Mouse (Mus musculus) frontal cortex, postnatal 14 days (tissue): Measurements from ENCODE around the gene Cd83.
A peak's percentile ranks its signal among the peaks of the same experiment; 100 is the strongest.

ENCODE experiments used
- DNase-seq, 2 experiments: peaks; one replicate each; pipeline ENCODE4 v3.0.0; 2022; ENCODE audit warnings: low spot score in 2 of 2

The Cd83 gene

DNA sequence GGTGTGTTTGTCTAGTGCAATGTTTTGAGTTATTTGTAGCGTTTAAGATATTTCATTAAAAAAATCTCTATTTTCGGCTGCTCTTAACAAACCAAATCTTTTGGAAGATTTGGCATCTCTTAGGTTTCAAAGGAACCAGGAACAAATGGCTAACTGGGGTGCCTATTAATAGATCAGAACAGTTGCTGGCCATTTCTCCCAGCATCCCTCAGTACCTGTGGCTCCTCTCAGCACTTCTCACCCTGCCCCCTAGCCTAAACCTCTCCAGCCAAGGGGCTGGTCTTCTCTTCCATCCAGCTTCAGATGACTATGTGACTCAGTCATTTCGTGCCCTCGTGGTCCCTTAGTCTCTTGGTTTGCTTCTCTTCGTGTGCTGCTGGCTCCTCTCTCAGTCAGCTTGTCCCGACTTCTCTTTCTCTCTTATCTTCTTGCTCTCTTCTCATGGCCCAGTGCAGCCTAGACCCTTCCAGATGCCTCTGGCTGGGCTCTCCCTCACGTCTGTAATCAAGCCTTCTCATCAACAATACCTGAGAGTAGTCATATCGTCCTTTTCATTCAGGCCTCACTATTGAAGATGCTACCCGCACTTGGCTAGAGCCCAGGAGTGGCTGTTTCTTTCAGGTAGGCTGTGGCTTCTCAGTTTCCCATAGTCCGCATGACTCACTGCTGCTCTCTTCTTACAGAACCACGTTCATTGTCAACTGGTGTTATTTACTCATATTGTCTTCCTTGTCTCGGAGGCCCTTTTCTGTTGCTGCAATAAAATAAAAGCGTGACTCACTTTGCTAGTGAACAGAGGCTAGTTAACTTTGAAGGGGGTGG is 9.8 kb upstream of the Cd83 start:
- no peak for DNase-seq

DNA sequence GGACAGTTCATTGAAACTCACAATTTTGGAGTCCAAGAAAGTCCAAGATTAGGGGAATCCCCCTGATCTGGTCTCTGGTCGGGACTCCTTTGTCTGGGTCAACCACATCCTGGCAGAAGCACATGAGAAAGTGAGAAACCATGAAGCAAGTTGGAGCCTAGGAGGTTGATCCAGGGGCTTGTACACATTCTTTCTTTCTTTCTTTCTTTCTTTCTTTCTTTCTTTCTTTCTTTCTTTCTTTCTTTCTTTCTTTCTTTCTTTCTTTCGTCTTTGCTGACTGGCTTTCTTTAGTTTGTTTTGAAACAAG is 9.2 kb upstream of the Cd83 start:
- DNase-seq, result no peak

DNA sequence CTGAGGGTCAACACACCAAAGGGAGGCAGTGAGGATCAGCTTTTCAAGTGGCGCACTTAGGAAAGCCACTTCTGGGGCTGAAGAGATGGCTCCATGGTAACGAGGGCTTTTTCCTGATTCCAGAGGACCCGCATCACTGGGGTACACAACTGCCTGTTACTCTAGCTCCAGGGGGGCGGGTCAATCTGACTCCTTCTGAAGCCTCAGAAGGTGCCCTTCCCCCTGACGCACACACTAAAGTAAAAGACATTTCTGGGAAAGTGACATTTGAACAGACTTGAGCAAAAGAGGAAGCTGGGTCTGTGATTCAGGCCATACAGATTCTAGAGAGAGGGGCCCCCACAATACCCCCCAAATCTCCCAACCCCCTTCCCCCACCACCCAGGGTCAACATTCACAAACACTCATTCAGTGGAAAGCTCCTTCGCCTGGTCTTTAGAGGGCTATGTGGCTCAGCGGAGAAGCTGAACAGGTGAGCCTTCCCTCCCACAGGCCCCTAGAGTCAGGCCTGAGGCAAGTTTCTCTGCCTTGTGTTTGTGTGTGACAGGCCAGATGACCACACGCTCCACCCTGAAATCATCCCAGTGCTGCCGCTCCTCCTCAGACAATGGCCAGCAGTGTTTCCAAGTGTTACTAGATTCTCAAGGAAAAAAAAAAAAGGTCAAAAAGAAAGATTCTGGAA is 7.1 kb upstream of the Cd83 start:
- no peak for DNase-seq

DNA sequence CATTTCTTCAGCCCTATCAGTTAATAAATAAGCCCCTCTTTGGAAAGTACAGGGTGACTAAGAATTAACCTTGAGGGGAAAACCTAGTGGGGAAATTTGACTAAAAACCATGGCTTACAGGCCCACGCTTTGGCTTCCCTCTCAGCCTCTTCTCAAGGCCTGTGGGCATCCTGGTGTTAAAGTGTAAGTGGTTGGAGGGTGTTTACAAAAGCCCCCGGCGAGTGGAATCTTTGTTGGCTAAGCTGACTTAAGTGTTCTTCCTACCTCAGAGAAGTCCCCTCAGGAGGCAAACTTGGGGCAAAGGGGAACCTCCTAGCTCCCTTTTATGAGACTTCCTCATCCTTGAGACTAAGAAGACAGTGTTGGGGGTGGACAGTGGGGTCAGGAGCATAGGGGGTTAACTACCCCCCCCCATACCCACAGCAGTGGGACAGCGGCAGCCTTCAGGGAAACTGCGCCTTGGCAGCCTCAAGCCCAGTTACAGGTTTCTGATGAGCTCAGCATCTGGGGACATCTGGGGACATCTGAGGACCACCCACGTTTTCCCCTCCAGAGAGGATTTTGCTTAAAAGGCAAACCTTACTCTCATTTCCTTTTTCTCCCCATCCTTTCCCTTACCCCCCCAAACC is 6.4 kb upstream of the Cd83 start:
- no peak for DNase-seq

DNA sequence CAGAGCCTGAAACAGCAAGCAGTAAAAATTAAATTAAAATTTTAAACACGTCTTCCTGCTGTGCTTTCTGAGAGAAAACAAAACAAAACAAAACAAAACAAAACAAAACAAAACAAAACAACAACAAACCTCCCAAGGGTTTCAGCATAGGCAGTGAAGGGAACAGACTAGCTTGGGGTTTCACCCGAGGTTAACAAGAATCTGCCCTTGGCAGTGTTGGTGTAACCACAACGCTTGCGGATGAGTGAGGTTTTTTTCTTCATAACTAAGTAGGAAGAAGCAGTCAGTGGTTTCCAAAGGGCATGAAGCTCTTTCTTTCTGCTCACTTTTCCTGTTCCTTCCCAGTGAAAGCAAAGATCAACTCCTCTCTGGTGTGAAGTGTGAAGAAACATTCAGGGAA is 5.6 kb upstream of the Cd83 start:
- no peak for DNase-seq

DNA sequence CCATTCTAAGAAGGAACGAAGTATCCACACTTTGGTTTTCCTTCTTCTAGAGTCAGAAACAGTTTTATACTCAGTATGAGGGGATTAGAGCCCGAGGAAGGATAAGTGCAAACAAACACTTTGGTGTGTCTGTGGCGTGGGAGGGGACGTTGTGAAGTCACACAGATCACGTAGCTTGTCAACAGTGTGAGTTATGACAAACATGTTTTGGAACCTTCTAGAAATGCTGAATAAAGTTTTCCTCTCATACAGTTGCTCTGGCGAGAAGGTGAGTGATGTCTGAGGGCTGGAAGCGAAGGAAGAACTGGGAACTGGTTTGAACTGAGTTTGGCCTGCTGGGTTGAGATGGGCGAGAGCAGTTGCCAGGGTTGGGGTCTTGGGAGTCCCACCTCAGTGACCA is 4.5 kb upstream of the Cd83 start:
- no peak for DNase-seq

DNA sequence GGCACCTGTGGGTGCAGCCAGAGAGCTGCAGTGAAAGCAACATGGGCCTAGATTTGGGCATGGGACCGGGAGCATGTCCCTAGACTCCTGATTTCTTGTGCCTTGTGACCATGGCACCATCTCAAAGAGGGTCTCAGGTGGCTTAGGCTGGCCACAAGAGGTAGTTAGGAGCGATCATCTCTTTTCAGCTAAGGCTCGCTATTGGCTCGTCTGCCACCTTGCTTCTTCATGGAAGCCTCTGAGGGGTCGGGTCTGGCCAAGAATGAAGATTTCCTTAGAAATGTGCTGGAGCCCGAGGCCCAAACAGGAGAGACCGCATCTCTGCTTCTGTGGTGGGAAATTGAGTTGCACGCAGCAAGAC is 1.1 kb downstream of the Cd83 start:
- DNase-seq, result no peak

DNA sequence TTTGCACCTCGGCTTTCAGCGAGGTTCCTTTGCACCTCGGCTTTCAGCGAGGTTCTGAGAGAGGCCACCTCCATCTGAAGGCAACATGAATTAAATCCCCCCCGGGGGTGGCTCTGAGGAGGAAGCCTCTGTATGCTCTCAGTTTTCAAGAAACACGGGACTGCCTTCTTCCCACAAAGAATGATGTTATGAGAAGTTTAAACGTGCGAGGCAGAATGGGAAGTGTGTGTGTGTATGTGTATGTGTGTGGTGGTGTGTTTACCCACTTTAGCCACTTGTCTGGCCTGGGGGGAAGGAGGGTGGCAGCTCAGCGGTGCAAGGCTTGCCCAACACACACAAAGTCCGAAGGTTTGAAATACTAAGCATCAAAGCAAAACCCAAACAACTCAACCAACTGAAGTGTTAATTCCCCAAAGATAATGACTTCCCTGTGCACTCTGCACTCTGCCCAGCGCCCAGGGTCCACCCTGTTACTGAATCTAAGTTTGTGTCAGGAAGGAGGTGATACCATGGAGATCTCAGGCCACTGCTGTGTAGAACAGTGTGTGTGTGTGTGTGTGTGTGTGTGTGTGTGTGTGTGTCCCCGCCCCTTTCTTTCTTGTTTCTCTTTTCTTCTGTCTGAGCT is 1.7 kb downstream of the Cd83 start:
- DNase-seq, result no peak

DNA sequence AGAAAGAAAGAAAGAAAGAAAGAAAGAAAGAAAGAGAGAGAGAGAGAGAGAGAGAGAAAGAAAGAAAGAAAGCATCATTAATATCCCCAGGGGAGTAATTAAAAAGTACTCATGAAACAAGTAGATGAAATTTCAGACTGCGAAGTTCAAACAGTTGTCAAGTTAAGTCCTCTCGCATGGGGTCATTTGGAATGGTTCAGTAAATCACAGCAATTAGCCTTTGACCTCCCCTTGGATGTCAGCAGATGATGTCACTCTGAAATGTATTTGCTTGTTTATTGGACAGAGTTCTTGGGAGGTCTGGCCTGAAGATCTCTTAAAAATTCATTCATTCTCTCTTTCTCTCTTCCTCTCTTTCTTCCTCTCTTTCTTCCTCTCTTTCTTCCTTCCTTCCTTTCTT is 2.7 kb downstream of the Cd83 start:
- no peak for DNase-seq

DNA sequence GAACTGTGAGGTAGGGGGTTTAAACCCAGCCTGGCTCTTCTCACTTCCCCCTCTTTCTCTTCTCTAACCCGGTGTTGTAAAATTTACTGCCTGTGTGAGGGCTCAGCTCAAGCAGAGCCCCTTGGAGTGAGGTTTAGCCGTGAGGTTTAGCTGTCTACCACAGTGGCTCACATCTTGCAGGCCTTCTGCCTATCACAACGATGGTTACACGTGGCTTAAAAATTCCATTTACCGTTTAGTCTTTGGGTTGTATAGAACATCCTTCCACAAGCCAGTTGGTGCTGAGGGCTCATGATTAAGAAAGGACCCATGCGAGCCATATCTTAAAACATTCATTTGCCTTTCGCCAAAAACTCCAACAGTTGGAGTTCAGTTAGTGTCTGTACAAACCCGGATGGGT is 3.5 kb downstream of the Cd83 start:
- no peak for DNase-seq

DNA sequence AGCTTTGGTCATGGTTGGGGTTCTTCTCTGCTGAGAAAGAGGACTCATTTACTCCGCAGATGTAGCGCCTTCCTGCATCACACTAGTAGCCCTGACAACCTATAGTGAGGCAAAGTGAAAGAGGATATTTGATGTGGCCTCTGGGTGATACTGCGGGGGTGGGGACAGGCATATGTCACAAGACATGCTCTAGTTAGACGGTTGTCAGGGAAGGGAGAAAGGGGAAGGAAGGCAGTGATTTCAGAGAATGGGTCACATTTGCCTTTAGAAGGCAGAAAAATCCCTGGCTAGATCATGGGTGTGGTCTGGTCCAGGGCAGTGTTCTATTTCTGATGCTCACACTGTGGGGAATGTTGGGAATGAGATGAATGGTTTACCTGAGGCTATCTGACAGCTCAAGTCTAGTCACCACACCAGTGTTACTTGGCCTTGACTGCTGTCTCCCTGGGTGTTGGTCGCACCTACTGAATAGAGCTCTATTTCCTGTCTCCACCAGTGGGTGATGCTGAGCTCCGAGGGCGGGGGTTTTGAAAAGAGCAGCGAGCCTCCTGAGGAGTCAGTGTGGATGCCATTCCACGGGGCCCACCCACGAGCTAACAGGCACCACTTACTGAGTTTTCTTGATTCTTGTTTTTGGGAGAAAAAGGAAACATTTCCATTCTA is 4.5 kb downstream of the Cd83 start:
- no peak for DNase-seq

DNA sequence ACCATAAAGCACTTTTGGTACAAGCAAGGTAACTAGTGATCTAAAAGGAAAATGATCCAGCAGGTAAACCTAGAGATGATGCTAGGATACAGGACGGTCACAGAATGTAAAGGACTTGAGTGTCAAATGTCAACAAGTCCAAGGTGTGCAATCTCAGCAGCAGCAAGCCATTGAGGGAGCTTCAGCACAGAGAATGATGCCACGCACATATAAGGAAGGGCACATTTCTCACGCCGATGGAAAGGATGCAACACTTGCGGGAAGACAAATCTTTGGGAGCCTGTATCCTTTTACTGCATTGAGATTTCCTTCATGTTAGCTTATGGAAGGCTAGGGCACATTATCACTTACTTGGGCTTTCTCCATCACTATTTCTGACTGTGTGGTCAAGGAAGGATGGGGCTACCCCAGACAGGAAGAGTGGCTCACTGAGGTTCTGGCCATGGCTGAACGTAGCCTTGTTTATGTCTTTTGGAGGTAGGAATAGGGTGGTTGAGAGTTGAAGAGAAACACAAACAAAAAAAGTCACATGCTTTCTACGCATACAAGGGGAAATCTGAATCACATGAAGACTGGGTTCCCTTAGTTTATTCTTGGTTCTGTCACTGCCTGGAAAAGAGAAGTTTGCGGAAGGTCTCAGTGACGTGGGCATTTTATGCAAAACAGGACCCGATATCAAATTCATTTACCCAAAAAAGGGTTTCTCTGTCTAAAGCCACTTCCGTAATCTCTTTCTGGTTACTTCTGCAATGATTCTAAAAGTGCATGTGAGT is 5.8 kb downstream of the Cd83 start:
- DNase-seq, result no peak

DNA sequence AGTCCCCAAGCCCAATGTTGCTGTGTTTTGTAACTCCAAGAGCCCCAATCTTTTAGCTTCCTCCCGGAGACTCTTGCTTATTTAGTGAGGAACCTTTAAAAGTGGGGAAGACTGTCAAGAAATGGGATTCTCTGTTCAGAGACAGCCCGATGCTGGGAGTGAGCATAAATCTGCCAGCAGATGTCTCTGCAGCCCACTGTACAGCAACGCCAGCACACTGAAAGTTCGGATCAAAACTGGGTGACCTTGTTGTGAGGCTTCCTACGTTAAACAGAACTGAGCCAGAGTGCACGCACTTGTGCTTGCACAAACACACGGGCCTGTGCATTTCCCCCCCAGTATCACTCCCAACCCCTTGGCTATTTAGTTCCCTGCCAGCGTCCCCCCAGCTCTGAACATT is 10.8 kb downstream of the Cd83 start:
- peak in 1 of 2 experiments; percentile 38 for DNase-seq

DNA sequence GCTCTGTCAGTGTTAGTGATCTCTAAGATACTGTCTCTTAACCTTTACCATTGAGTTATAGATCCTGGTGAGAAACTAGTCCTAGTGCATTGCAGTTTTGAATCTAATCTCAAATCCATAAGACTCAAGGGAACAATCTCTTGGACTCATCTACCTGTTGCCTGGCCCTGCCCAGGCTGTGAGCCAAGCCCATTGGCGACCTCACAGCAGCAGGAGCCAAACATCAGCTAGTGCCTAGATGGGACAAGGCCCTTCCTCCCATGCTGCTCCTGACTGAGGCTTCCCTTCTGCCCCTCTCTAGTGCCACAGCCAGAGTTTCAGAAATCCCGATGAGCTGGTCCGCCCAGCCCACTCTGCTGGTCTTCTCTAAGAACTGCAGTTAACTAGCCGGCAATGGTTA is 14.1 kb downstream of the Cd83 start:
- DNase-seq, result no peak

DNA sequence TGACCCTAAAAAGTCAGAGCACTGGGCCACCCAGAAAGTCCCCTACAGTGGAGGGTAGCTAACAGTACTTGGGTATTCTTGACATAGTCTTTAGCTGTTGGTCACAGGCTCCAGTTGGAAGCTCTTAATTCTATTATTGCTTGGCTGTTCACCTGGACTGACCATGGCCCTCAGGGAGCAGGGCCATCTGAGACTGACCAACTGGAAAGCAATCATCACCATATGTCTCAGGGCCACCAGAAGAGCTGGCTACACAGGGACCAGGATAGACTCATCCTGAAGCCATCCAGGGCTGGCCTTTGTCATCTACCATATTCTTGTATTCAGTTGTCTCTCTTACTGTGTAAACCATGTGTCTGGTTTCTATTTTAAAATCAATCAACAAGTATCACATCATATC is 15.6 kb downstream of the Cd83 start:
- DNase-seq, result no peak

DNA sequence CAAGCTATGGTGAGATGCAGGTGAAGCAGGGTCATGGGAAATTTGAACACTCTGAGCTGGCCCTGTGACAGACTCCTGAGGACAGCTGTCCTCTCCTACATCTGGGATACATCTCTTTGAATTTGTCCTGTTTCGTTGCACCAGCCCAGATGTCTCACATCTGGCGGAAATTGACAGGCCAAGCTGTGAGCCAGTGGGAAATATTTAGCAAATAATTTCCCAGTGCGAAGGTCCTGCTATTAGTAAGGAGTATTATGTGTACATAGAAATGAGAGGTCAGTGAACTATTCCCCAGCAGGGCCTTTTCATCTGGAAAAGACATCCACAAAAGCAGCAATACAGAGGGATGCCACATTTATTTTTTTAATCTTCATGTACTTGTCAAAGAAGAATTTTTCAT is 17.4 kb downstream of the Cd83 start:
- no peak for DNase-seq

DNA sequence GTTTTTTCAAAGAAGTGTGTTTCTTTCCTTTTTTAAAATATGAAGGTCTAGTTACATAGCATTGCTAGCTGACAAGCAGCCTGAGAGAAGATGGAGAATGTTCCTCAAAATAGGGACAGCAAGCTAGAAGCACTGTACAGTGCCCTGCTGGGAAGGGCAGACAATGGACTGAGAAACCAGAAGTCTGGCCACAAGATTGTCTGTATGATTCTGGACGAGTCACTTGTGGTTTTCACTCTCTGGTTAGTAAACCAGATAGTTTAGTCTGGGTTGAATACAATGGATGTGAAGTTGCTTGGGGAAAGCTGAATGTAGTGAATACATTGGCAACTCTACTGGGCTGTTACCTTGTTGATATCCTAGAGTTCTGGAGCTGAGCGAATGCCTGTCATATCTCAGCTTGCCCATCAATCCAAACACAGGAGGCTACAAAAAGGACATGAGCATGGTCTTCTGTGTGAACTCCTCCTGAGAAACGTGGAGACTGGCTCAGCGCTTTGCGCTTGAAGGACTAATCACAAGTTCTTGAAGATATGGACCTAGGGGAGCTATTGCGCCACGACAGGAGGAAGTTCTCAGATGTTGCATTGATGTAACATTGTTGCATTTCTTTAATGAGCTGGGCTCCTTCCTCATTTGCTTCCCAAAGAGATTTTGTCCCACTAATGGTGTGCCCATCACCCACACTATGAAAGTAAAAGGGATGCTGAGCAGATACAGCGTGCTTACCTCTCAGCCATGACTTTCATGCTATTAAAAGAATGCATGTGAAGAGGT is 18.0 kb downstream of the Cd83 start:
- DNase-seq, result no peak

DNA sequence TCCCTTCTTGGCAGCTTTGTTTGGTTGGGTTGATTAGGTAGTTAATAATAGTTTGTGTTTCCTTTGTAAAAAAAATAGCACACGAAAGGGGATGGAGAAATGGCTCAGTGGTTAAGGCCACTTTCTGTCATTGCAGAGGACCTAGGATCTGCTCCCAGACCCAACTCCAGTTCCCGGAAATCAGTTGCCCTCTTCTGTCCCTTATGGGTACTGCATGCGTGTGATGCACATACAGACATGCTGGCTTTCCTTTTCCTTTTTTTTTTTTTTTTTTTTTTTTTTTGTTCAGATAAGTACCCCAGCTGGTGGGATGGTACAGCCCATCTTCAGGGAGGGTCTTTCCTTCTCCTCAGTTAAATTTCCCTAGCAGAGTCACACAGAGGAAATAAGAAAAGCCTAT is 20.1 kb downstream of the Cd83 start:
- no peak for DNase-seq

DNA sequence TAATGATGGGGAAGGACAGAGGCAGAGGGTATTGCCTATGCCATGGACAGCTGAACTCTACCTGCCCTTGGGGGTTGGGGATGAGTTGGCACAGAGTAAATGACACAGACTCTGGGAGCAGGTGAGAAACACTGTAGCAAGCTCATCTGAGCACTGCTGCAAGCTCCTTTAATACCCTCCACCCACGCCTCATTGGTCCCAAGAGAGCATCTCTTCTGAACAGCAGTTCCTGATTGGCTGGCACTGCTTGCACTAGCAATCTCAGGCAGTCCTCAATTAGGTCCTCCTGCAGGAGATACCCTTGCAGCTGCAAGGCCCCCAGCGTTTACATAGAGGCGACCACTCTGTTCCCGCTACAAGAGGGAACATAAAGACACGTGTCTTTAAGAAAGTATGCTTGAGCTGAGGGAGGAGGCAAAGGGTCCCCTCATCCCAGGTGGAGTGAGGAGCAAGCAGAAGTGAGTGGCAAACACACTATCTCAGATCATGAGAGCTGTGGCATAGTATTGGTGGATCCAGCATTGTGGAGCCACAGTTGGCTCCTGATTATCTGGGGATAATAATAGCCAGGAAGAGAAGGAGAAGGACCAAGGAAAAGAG is 20.7 kb downstream of the Cd83 start:
- no peak for DNase-seq
